Mouse (Mus musculus) urinary bladder, adult 2 months (tissue): ENCODE results near the gene Lmo3. TPM values are rescaled to one million over a fixed set of nuclear protein-coding genes. Genes with fewer than 3 reads are reported as not detected.

Experiments used
- DNase-seq: peaks from one replicate; pipeline ENCODE4 v3.0.0; 2022; ENCODE audit warnings: low spot score
- polyA plus RNA-seq: library from polyadenylated mRNA; depleted of rRNA; stranded (reverse); fragments of >200 nt; gene quantifications from 2 replicates; pipeline ENCODE4 v1.2.3, GENCODE M21; 2012; rRNA removed

Lmo3 gene
- polyA plus RNA-seq, result 0.87 and 1.6 TPM in 2 replicates

GRCm38 (mm10) chr6:138581734-138582505 lies at the start of gene Lmo3:
Lmo3 (minus strand) TSS chr6:138581968.
- DNase-seq, result no peak

- no peak for DNase-seq
These were observed 39.0 kb upstream of the Lmo3 start for GRCm38 (mm10) chr6:138620786-138621185.

- no peak for DNase-seq
These were observed 36.6 kb upstream of the Lmo3 start for GRCm38 (mm10) chr6:138618396-138618795.

GRCm38 (mm10) chr6:138597016-138597415 lies 15.2 kb upstream of the Lmo3 start:
- DNase-seq, result no peak

GRCm38 (mm10) chr6:138595991-138596698 lies 14.4 kb upstream of the Lmo3 start:
- DNase-seq, result no peak

GRCm38 (mm10) chr6:138583314-138583713 lies 1.5 kb upstream of the Lmo3 start:
- no peak for DNase-seq

GRCm38 (mm10) chr6:138582506-138583000 lies 785 bp upstream of the Lmo3 start:
- DNase-seq, result no peak

- DNase-seq, result no peak
These were observed 1.2 kb downstream of the Lmo3 start for GRCm38 (mm10) chr6:138580491-138581076.

GRCm38 (mm10) chr6:138563416-138563815 lies 18.4 kb downstream of the Lmo3 start:
- no peak for DNase-seq

- DNase-seq, result no peak
These were observed 29.6 kb downstream of the Lmo3 start for GRCm38 (mm10) chr6:138552144-138552543.

- DNase-seq, result no peak
These were observed 46.9 kb downstream of the Lmo3 start for GRCm38 (mm10) chr6:138534879-138535278.

- no peak for DNase-seq
These were observed 75.1 kb downstream of the Lmo3 start for GRCm38 (mm10) chr6:138506642-138507041.

GRCm38 (mm10) chr6:138503946-138504345 lies 77.8 kb downstream of the Lmo3 start:
- no peak for DNase-seq

- DNase-seq, result no peak
These were observed 98.9 kb downstream of the Lmo3 start for GRCm38 (mm10) chr6:138482834-138483233.

- DNase-seq, result peak; percentile 47
These were observed 104.2 kb downstream of the Lmo3 start for GRCm38 (mm10) chr6:138477611-138478010.

- no peak for DNase-seq
These were observed 112.6 kb downstream of the Lmo3 start for GRCm38 (mm10) chr6:138469204-138469603.

- DNase-seq, result no peak
These were observed 137.2 kb downstream of the Lmo3 start for GRCm38 (mm10) chr6:138444515-138445048.

GRCm38 (mm10) chr6:138437351-138437750 lies 144.4 kb downstream of the Lmo3 start:
- DNase-seq, result no peak

- DNase-seq, result no peak
These were observed 145.0 kb downstream of the Lmo3 start for GRCm38 (mm10) chr6:138436813-138437212.

GRCm38 (mm10) chr6:138427394-138427793 lies 154.4 kb downstream of the Lmo3 start:
- no peak for DNase-seq

- DNase-seq, result no peak
These were observed 154.9 kb downstream of the Lmo3 start for GRCm38 (mm10) chr6:138426894-138427293.

GRCm38 (mm10) chr6:138424514-138425225 lies 157.1 kb downstream of the Lmo3 start:
- DNase-seq, result no peak
